Mouse (Mus musculus): ENCODE data around the gene Olfr686. TPM values are rescaled to one million over a fixed set of nuclear protein-coding genes. Genes with fewer than 3 reads are reported as not detected.

Gene Olfr686
- not detected in 2 replicates for total RNA-seq (2012; rRNA removed)
- polyA plus RNA-seq (2012; ENCODE audit: insufficient read depth in 1 of 2, insufficient read length in 2 of 2, low read depth in 1 of 2, low replicate concordance in 2 of 2, missing spikeins in 1 of 2) = not detected

DNA sequence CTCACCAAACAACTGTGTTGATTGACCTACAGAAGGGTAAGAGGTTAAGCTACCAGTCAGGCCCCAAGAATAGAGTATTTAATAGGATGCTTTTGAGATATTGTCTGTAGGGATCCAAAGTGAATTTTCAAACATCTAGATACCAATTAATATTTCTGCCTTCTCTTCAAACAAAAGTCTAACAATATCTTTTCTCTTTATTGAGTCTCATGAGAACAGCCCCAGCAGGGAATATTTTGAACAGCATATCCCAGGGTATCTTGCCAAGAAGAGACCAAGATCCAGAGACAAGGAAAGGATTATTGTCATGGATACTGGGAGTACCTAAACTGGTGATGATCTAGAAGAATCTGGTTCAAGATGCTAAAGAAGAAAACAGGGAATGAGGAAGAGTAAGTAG lies at the start of gene Olfr686:
Olfr686 (minus strand) TSS at position 101 of the 400 bp plus-strand sequence.
- TF ChIP-seq MAX (IDR thresholded peaks at IDR 0.05; ENCODE audit: low read length) (no peak), POLR2AphosphoS2 (IDR thresholded peaks at IDR 0.05; ENCODE audit: low read length) (no peak), UBTF (IDR thresholded peaks at IDR 0.05; ENCODE audit: borderline replicate concordance, insufficient read depth, low read depth, low read length) (no peak), RAD21 (IDR thresholded peaks at IDR 0.05; ENCODE audit: low read depth, low read length) (no peak), EP300 (IDR thresholded peaks at IDR 0.05; ENCODE audit: low read depth in 1 of 2, low read length in 2 of 2) (no peak), JUND (IDR thresholded peaks at IDR 0.05; ENCODE audit: low read depth, low read length) (no peak), SIN3A (IDR thresholded peaks at IDR 0.05; ENCODE audit: low read length) (no peak), CTCF (IDR thresholded peaks at IDR 0.05 in 2 of 3, conservative IDR thresholded peaks at IDR 0.05 in 1 of 3; ENCODE audit: control insufficient read depth in 1 of 3, insufficient read depth in 1 of 3, low read depth in 2 of 3, low read length in 3 of 3, poor library complexity in 1 of 3, severe bottlenecking in 1 of 3) (no peak), MAFK (IDR thresholded peaks at IDR 0.05; ENCODE audit: borderline replicate concordance, low read depth, low read length) (no peak), MAZ (IDR thresholded peaks at IDR 0.05; ENCODE audit: low read depth, low read length) (no peak), NRF1 (IDR thresholded peaks at IDR 0.05; ENCODE audit: insufficient read depth, low read depth, low read length, poor library complexity, severe bottlenecking) (no peak), USF2 (IDR thresholded peaks at IDR 0.05; ENCODE audit: borderline replicate concordance in 1 of 2, insufficient read depth in 1 of 2, low read depth in 1 of 2, low read length in 2 of 2) (no peak), TAL1 (IDR thresholded peaks at IDR 0.05; ENCODE audit: low read length) (no peak), ZKSCAN1 (IDR thresholded peaks at IDR 0.05; ENCODE audit: low read depth, low read length) (no peak), CHD1 (IDR thresholded peaks at IDR 0.05; ENCODE audit: low read depth, low read length) (no peak), GABPA (IDR thresholded peaks at IDR 0.05; ENCODE audit: low read depth, low read length) (no peak), TBP (IDR thresholded peaks at IDR 0.05; ENCODE audit: low read depth, low read length) (no peak), MXI1 (IDR thresholded peaks at IDR 0.05; ENCODE audit: low read depth, low read length) (no peak), TCF12 (IDR thresholded peaks at IDR 0.05; ENCODE audit: low read depth, low read length) (no peak)

DNA sequence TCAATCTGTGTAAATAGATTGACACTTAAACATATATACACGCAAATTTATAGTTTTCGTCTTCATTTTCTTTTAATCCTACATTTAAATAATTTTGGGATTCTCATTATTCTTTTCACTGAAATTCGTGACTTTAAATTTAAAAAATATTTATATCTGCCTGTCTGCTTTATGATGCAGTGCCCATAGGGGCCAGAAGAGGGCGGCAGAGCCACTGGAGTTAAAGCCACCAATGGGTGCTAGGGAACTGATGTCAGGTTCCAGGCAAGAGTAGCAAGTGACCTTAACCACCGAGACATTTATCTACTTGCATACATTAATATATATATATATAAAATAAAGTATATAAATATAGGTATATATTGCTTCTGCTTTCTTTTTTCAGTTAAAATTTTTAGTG lies 49.4 kb upstream of the Olfr686 start:
- no peak overlapping the region for H3K4me3 ChIP-seq (ENCODE audit: control insufficient read depth in 1 of 2, insufficient read depth in 1 of 2, low read depth in 2 of 2, low read length in 2 of 2)
- peak; percentile 45 for DNase-seq (ENCODE audit: low read depth, low spot score)
- no peaks in the 10 kb centered on the region for H3K9me3 ChIP-seq (replicated peaks; ENCODE audit: insufficient read depth, low read length)
- H3K27me3 ChIP-seq (ENCODE audit: control insufficient read depth in 1 of 2, insufficient read depth in 2 of 2, low read length in 2 of 2) = no peaks in the 10 kb centered on the region
- no peak overlapping the region for H3K9ac ChIP-seq (ENCODE audit: control insufficient read depth, low read depth, low read length, poor library complexity, severe bottlenecking)
- no peaks in the 10 kb centered on the region for H3K4me1 ChIP-seq (ENCODE audit: control insufficient read depth in 1 of 2, insufficient read depth in 2 of 2, low read length in 2 of 2)
- TF ChIP-seq RCOR1 (IDR thresholded peaks at IDR 0.05; ENCODE audit: low read depth, low read length) (no peak), TAL1 (IDR thresholded peaks at IDR 0.05; ENCODE audit: low read length) (no peak), EP300 (IDR thresholded peaks at IDR 0.05; ENCODE audit: low read depth in 1 of 2, low read length in 2 of 2) (no peak), SMC3 (IDR thresholded peaks at IDR 0.05; ENCODE audit: low read depth, low read length) (peak; percentile 67), RAD21 (IDR thresholded peaks at IDR 0.05; ENCODE audit: low read depth, low read length) (peak; percentile 67), ETS1 (IDR thresholded peaks at IDR 0.05; ENCODE audit: low read depth, low read length) (no peak), ZC3H11A (IDR thresholded peaks at IDR 0.05; ENCODE audit: low read depth, low read length) (peak; percentile 58), CTCF (IDR thresholded peaks at IDR 0.05 in 2 of 3, conservative IDR thresholded peaks at IDR 0.05 in 1 of 3; ENCODE audit: control insufficient read depth in 1 of 3, insufficient read depth in 1 of 3, low read depth in 2 of 3, low read length in 3 of 3, poor library complexity in 1 of 3, severe bottlenecking in 1 of 3) (peak; percentile 42 to 74 (median 65))
- H3K36me3 ChIP-seq (ENCODE audit: control insufficient read depth in 1 of 2, insufficient read depth in 2 of 2, low read length in 2 of 2) = no peaks in the 10 kb centered on the region
- H3K27ac ChIP-seq (ENCODE audit: control insufficient read depth, low read depth, low read length) = no peak overlapping the region
- no peaks in the 10 kb centered on the region for H3K79me2 ChIP-seq (ENCODE audit: control insufficient read depth, insufficient read depth, low read length, poor library complexity)

More for the DNA sequence above, at the start of gene Olfr686:
- H3K9me3 ChIP-seq (replicated peaks; ENCODE audit: insufficient read depth, low read length) = no peaks in the 10 kb centered on the region
- no peaks in the 10 kb centered on the region for H3K79me2 ChIP-seq (ENCODE audit: control insufficient read depth, insufficient read depth, low read length, poor library complexity)
- no peaks in the 10 kb centered on the region for H3K27me3 ChIP-seq (ENCODE audit: control insufficient read depth in 1 of 2, insufficient read depth in 2 of 2, low read length in 2 of 2)
- H3K36me3 ChIP-seq (ENCODE audit: control insufficient read depth in 1 of 2, insufficient read depth in 2 of 2, low read length in 2 of 2) = no peaks in the 10 kb centered on the region
- H3K27ac ChIP-seq (ENCODE audit: control insufficient read depth, low read depth, low read length) = no peak within 1 kb of the TSS
- DNase-seq (ENCODE audit: low read depth, low spot score) = no peak
- H3K4me3 ChIP-seq (ENCODE audit: control insufficient read depth in 1 of 2, insufficient read depth in 1 of 2, low read depth in 2 of 2, low read length in 2 of 2) = no peak within 1 kb of the TSS
- no peak within 1 kb of the TSS for H3K9ac ChIP-seq (ENCODE audit: control insufficient read depth, low read depth, low read length, poor library complexity, severe bottlenecking)
- no peaks in the 10 kb centered on the region for H3K4me1 ChIP-seq (ENCODE audit: control insufficient read depth in 1 of 2, insufficient read depth in 2 of 2, low read length in 2 of 2)
